Mouse (Mus musculus): ENCODE data around the gene Washc4. TPM values are rescaled to one million over a fixed set of nuclear protein-coding genes. Genes with fewer than 3 reads are reported as not detected.
"Not testable (repeated sequence)": the region's sequence is repeated elsewhere in the genome, so short reads cannot be mapped to it uniquely, and the experiment has no call there.

Washc4 gene
- polyA plus RNA-seq (2012; ENCODE audit: insufficient read depth, low replicate concordance): 0.03 and 0.32 TPM in 2 replicates

DNA sequence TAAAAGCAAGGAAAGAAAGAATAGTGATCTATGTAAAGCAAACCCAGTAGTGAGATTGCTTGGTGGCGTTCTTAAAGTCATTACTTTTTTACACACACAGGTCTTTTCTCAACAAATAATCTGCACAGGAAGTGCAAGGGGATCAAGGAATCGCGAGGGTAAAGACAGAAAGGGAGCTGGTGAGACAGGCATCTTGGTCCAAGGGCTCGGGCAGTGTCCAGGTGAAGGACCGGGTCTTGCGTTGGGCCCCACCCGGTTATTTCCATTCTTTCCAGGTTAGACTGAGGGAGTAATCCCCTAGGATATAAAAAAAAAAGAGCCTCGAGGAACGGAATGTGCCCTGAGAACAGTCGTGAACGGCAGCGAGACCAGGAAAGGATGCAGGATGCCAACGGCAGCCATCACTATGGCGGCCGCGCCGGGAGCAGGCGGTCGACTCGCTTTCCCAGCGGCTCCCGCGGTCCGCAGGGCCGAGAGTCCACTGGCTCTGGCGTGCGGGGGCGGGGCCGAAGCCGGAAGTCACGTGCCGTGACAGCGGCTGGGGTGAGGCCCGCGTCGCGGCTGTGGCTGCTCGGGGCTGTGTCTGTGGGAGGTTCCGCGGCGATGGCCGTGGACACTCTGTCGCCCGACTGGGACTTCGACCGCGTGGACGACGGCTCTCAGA is at the start of gene Washc4:
Gene Washc4 (plus strand): TSS at position 314 of the 664 bp plus-strand sequence.
- 0 out of 2 replicates have a peak, but pooled peaks cover 3% of the 10 kb centered on the region for H3K9me3 ChIP-seq
- H3K4me1 ChIP-seq: peaks cover 19% of the 10 kb centered on the region
- H3K27me3 ChIP-seq (replicated peaks): peaks cover 2% of the 10 kb centered on the region
- peak within 1 kb of the TSS; percentile 99 for H3K4me3 ChIP-seq (replicated peaks)
- TF ChIP-seq FLI1 (IDR thresholded peaks at IDR 0.05; ENCODE audit: low read length) (peak; percentile 75; the same call in 1 of the 2 replicates), GATA1 (IDR thresholded peaks at IDR 0.05; ENCODE audit: borderline replicate concordance, low read length) (no peak)
- peaks cover 17% of the 10 kb centered on the region for H3K36me3 ChIP-seq (replicated peaks; ENCODE audit: low read length)

DNA sequence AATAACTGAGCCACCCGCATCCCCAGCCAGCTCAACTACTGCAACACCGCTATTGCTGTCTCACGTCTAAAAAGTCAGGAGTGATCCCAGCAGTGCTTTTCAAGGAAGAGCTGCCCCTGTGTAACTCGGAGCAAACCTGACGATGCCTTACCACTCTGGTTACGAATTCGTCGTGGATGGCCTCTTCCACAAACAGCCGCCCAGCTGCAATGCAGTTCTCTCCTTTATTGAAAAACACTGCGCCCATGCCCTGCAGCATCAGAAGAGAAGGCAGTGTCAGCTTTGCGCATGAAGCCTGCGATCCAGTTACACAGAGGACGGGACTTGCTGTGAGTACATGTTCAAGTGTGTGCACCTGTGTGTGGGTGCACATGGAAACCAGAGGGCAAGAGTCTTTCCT is 46.2 kb upstream of the Washc4 start:
- no peaks in the 10 kb centered on the region for H3K9me3 ChIP-seq
- H3K4me3 ChIP-seq (replicated peaks): no peak overlapping the region
- TF ChIP-seq FLI1 (IDR thresholded peaks at IDR 0.05; ENCODE audit: low read length): no peak
- no peak for TF ChIP-seq GATA1 (IDR thresholded peaks at IDR 0.05; ENCODE audit: borderline replicate concordance, low read length)
- no peaks in the 10 kb centered on the region; the same call in 1 of the 2 replicates for H3K4me1 ChIP-seq
- H3K27me3 ChIP-seq (replicated peaks): peaks cover 3% of the 10 kb centered on the region
- no peaks in the 10 kb centered on the region for H3K36me3 ChIP-seq (replicated peaks; ENCODE audit: low read length)

DNA sequence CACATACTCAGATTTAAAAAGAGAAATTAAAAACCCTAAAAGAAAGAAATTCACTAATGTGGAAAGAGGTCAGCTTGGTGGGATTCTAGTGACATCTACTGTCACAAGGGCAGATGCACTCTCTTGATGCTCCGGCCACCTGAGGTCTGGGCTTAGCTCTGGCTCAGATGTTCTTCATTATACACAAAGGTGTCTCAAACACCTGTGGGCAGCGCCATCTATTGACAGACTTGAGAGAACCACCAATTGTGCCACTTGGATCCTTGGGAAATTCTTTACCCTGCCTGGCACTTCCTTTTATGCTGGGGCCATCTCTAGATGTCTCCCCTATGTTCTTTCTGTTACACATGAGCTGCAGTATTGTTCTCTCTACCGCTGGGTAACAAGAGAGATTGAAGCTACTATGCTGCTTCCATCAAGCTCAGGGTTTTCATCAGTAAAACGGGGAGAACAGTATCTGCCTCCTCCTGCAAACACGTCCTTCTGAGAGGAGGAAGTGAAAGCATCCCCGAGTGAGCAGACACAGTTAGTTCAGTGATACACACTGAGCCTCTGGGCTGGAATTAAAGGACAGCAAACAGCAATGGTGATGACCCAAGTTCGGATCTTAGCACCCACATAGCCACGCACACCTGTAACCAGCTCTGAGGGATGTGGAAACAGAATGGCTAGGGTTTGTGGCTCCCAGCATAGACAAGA is 34.4 kb upstream of the Washc4 start:
- TF ChIP-seq GATA1 (IDR thresholded peaks at IDR 0.05; ENCODE audit: borderline replicate concordance, low read length) (no peak), FLI1 (IDR thresholded peaks at IDR 0.05; ENCODE audit: low read length) (no peak)
- no peak overlapping the region for H3K4me3 ChIP-seq (replicated peaks)
- H3K4me1 ChIP-seq: no peaks in the 10 kb centered on the region; the same call in 1 of the 2 replicates
- H3K9me3 ChIP-seq: peaks cover 7% of the 10 kb centered on the region
- H3K27me3 ChIP-seq (replicated peaks): peaks cover 1% of the 10 kb centered on the region
- H3K36me3 ChIP-seq (replicated peaks; ENCODE audit: low read length): no peaks in the 10 kb centered on the region

DNA sequence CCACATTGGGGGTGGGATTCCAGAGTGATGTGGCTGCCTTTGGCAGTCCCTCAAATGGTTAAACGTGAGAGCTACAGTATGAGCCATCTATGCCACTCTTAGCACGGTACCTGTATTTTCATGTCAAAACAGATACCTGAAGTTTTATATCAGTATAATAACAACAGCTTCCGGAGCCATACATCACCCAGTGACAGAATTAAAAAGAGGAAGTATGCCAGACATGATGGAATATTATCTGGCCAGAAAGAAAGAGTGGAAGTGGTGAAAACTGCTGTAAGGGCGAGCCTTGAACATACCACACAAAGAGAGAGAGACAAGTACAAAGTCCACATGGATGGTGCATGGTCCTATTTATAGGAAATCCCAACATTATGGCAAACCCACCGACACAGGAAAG is 32.2 kb upstream of the Washc4 start:
- TF ChIP-seq FLI1 (IDR thresholded peaks at IDR 0.05; ENCODE audit: low read length): no peak
- no peak for TF ChIP-seq GATA1 (IDR thresholded peaks at IDR 0.05; ENCODE audit: borderline replicate concordance, low read length)
- H3K4me1 ChIP-seq: no peaks in the 10 kb centered on the region; the same call in 1 of the 2 replicates
- H3K27me3 ChIP-seq (replicated peaks): peaks cover 8% of the 10 kb centered on the region
- H3K9me3 ChIP-seq: peaks cover 7% of the 10 kb centered on the region
- no peak overlapping the region for H3K4me3 ChIP-seq (replicated peaks)
- H3K36me3 ChIP-seq (replicated peaks; ENCODE audit: low read length): no peaks in the 10 kb centered on the region

DNA sequence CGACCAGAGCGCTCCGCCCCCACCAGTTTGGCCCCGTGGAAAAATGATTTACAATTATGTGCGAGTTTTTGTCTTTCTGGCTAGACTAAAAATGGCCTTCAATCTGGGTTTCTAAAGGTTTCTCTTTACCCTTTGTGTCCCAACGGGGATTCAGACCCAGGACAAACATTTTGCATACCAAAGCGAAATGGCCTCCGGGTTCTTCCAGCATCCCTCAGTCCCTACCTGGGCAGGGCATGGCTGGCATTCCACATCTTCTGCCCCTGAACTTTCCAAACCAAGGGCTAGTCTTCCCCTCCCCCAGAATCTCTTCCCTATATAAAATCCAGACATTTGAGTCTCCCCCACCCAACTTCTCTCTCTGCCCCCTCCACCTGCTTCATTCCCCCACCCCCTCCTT is 29.8 kb upstream of the Washc4 start:
- Histone ChIP-seq H3K4me3 (replicated peaks) (no peak overlapping the region), H3K36me3 (replicated peaks; ENCODE audit: low read length) (no peaks in the 10 kb centered on the region)
- TF ChIP-seq FLI1 (IDR thresholded peaks at IDR 0.05; ENCODE audit: low read length) (no peak), GATA1 (IDR thresholded peaks at IDR 0.05; ENCODE audit: borderline replicate concordance, low read length) (no peak)

DNA sequence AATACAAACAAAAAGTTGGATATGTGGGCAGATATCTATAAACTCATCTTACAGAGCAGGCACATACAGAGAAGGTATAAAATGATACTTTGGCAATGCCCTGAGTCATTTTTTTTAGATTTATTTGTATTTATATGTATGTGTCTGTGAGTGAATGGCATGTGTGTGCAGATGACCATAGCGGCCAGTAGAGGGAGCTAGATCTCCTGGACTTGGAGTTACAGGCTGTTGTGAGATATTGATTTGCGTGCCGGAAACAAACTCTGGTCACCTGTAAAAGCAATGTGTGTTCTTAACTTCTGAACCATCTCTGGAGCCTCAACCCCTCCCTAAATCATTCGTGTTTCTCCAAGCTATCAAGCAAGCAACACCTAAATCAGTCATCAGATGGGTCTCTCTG is 22.6 kb upstream of the Washc4 start:
- H3K36me3 ChIP-seq (replicated peaks; ENCODE audit: low read length): no peaks in the 10 kb centered on the region
- TF ChIP-seq FLI1 (IDR thresholded peaks at IDR 0.05; ENCODE audit: low read length): no peak
- no peak for TF ChIP-seq GATA1 (IDR thresholded peaks at IDR 0.05; ENCODE audit: borderline replicate concordance, low read length)
- peaks cover 2% of the 10 kb centered on the region for H3K27me3 ChIP-seq (replicated peaks)
- H3K4me3 ChIP-seq (replicated peaks): no peak overlapping the region
- H3K9me3 ChIP-seq: peaks cover 8% of the 10 kb centered on the region; the same call in 1 of the 2 replicates
- H3K4me1 ChIP-seq: no peaks in the 10 kb centered on the region; the same call in 1 of the 2 replicates

More for the DNA sequence above, 29.8 kb upstream of the Washc4 start:
- H3K9me3 ChIP-seq: peaks cover 7% of the 10 kb centered on the region
- H3K4me1 ChIP-seq: no peaks in the 10 kb centered on the region; the same call in 1 of the 2 replicates
- H3K27me3 ChIP-seq (replicated peaks): peaks cover 7% of the 10 kb centered on the region

DNA sequence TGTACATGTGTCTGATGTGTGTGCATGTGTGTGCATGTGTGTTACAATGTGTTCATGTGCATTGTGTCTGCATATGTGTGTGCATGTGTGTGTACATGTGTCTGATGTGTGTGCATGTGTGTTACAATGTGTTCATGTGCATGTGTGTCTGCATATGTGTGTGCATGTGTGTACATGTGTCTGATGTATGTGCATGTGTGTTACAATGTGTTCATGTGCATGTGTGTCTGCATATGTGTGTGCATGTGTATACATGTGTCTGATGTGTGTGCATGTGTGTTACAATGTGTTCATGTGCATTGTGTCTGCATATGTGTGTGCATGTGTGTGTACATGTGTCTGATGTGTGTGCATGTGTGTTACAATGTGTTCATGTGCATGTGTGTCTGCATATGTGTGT is 19.3 kb upstream of the Washc4 start:
- not testable (repeated sequence) for H3K36me3 ChIP-seq (replicated peaks; ENCODE audit: low read length); H3K4me1 ChIP-seq
- Histone ChIP-seq H3K4me3 (replicated peaks) (peak overlapping the region; percentile 60), H3K27me3 (replicated peaks) (peaks cover 12% of the 10 kb centered on the region), H3K9me3 (peaks cover 13% of the 10 kb centered on the region)

DNA sequence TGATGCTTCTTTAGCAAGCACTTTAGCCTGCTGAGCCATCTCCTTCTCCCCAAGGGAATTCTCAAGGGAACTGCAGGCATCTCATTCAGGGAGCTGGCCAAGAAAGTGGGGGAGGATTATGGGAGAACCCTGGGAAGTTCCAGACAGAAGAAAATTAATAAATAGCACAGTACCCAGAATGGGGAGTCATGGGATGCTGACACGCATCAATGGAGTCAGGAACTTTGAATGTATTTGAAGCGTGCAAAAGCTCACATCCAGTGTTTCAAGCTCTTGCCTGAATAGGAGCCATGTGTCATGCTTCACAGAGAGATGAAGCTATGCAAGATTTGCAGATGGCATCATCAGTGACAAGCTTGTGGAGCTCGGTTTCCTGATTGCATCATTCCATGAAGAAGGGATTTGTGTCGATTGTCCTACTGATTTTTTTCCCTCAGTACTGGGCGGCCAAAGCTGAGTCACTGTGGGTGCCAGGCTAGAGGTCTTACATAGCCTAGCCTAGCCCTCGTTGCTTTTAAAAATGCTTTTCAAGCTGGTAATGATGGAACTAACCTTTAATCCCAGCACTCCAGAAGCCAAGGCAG is 13.1 kb upstream of the Washc4 start:
- peaks cover 5% of the 10 kb centered on the region for H3K9me3 ChIP-seq
- H3K36me3 ChIP-seq (replicated peaks; ENCODE audit: low read length): no peaks in the 10 kb centered on the region
- peaks cover 14% of the 10 kb centered on the region for H3K4me1 ChIP-seq
- peaks cover 63% of the 10 kb centered on the region for H3K27me3 ChIP-seq (replicated peaks)
- H3K4me3 ChIP-seq (replicated peaks): no peak overlapping the region
- no peak for TF ChIP-seq FLI1 (IDR thresholded peaks at IDR 0.05; ENCODE audit: low read length)
- no peak for TF ChIP-seq GATA1 (IDR thresholded peaks at IDR 0.05; ENCODE audit: borderline replicate concordance, low read length)

DNA sequence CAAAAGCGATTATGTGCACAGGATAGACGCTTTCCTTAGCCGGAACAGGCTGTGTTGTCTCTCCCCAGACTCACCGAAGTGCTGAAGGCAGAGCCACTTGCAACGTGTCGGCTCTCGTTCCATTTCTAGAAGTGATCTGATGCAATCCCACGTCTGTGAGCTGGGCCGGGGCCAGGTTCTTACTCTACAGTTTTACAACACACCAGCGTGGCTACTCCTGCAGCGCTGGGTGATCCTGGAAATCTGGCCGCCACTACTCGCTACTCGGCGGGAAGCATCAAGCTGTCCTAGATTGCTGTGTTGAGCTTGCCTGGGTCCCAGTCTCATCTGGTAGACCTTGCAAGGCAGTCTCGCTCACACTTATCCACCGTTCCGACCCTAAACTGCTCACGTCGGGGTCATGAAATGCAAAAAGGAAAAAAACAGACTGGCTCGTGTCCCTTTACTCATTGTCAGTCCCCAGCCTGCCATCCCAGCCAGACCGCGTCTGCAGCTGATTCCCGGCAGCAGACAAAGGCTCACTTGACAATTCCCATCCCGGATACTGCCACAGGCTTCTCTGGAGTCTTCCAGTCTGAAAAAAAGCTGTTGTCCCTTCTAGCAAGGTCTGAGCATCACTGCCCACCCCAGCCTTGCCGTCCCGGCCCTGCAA is 10.2 kb upstream of the Washc4 start:
- Histone ChIP-seq H3K4me3 (replicated peaks) (peak overlapping the region; percentile 88), H3K27me3 (replicated peaks) (peaks cover 65% of the 10 kb centered on the region), H3K4me1 (peaks cover 14% of the 10 kb centered on the region), H3K36me3 (replicated peaks; ENCODE audit: low read length) (no peaks in the 10 kb centered on the region), H3K9me3 (no peaks in the 10 kb centered on the region)
- no peak for TF ChIP-seq FLI1 (IDR thresholded peaks at IDR 0.05; ENCODE audit: low read length)
- TF ChIP-seq GATA1 (IDR thresholded peaks at IDR 0.05; ENCODE audit: borderline replicate concordance, low read length): no peak

Data from megakaryocyte, embryonic 14.5 days (primary cell).